Mouse (Mus musculus) A20 (cell line): Measurements from ENCODE around the gene Atp9a.

Experiments
- DNase-seq: peaks from one replicate; pipeline ENCODE4 v3.0.0-alpha.2; 2011; ENCODE audit warnings: low read depth, low spot score

The Atp9a gene

GRCm38 (mm10) chr2:168683520-168684150 lies 58.6 kb downstream of the Atp9a start:
- peak; percentile 48 for DNase-seq

DNA sequence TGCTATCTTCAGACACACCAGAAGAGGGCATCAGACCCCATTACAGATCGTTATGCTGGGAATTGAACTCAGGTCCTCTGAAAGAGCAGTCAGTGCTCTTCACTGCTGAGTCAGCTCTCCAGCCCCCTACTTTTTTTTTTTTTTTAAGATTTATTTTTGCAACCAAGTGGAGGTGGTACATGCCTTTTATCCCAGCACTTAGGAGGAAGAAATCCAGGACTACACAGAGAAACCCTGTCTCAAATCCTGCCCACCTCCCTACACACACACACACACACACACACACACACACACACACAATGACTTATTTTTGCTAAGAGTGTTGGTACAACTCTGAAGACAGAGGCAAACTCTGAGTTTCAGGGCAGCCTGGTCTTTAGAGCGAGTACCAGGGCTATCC lies 59.5 kb downstream of the Atp9a start:
- DNase-seq = no peak

DNA sequence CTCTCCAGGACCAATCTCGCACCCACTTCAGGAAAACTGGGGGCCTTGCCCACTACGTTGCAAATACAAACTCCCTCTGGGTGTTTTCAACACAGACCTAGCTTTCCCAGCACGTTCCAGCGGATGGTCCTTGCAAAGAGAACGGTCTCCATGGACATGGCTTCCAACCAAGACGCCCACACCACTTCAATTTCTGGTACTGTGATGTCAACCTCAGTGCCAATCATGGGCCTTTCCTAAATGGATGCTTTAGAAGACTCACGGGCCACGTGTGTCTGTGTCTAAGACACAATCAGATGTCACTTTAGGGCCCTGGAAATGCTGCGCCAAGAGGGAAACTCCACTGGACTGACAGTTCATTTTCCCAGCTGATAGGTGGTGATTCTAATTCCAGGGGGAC lies 60.7 kb downstream of the Atp9a start:
- no peak for DNase-seq

GRCm38 (mm10) chr2:168679381-168680199 lies 62.6 kb downstream of the Atp9a start:
- no peak for DNase-seq

DNA sequence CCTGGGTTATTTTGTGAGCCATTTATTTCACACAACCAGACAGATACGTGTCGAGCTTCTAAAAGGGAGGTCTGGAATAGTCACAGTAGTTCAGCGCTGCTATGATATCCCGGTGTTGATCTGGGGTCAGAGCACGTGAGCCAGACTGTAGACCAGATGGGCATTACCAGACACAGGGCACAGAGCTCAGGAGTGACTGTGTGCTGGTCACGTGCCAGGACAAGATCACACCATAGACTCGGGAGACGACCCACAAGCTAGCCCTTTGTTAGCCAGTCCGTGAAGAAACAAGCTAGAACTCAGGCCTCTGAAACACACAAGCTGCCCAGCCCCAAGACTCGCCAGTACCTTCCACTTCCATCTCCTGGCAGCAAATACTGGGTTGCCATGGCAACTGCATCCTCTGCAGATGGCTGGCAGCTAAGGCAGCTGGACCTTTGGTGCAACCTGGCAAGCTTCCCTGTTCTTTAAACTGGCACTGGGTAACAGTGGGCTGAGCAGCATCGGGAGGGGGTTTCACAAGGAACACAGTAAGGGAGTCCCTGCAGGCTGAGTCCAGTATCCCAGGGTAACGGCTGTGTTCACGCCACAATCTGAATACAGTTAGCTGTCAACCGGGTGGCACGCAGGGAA lies 63.4 kb downstream of the Atp9a start:
- no peak for DNase-seq

DNA sequence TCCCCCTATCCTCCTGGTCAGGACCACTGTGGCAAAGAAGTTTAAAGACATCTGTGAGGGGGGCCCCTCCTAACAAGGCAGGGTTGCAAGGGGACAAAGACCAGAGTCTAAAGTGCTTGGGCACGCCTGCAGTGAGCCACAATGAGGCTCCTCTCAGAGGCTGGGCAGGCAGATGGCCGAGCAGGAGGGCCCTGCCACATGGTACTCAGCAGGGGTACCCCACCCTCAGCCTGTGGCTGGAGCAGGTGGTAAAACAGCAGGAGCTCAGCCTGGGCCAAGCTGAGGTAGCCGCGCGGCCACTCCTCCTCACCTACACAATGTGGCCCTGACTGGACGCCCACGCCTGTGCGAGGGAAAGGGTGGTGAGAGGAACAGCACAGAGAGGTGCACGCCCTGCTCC lies 64.6 kb downstream of the Atp9a start:
- no peak for DNase-seq

DNA sequence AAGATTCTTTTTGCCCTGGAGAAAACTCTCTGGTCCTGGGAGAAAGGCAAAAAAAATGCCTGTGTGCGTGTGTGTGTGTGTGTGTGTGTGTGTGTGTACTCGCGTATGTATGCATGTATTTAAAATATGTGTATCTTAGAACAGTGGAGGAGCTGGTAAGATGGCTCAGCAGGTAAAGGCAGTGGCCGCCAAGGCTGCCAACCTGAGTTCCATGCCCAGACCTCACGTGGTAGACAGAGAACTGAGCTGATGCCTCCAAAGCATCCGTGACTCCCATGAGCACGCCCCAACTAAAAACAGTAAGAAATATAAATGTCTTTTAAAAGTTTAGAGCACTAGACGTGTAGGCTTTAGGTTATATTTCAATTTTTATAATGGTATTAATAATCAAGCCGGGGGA lies 70.5 kb downstream of the Atp9a start:
- no peak for DNase-seq

- no peak for DNase-seq
Observed at GRCm38 (mm10) chr2:168670241-168670640, 72.0 kb downstream of the Atp9a start.

- no peak for DNase-seq
Observed at GRCm38 (mm10) chr2:168669762-168670161, 72.4 kb downstream of the Atp9a start.

DNA sequence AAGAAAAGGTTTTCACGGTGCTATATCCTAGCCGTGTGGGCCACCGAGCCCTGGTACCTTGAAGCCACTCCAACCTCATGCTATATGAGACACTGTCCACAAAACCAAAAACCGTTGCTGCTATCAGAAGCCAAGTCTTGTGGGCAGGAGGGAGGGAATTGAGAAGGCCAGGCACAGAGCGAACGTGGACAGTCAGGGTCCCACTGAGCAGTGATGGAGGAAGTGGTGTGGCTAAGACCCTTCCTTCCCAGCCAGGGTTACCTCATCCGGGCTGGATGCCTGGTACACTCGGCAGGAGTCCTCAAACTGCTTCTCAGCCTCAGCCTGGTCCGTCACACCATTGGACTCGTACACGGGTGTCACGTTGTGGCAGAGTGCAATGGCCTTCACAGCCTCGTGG lies 74.5 kb downstream of the Atp9a start:
- no peak for DNase-seq

DNA sequence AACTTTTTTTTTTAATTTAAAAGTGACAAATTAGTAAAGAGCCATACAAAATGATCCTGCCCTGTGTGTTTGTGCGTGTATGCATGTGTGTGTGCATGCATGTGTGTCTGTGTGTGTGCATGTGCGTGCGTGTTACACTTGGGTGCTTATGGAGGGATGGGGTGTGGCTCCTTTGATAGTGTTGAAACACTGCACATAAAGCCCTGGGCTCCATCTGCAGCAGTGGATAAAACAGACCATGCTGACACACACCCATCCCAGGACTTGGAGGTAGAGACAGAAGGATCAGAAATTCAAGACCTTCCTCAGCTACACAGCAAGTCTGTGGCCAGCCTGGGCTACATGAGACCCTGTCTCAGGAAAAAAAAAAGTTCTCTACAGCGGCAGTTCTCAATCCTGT lies 76.5 kb downstream of the Atp9a start:
- no peak for DNase-seq

DNA sequence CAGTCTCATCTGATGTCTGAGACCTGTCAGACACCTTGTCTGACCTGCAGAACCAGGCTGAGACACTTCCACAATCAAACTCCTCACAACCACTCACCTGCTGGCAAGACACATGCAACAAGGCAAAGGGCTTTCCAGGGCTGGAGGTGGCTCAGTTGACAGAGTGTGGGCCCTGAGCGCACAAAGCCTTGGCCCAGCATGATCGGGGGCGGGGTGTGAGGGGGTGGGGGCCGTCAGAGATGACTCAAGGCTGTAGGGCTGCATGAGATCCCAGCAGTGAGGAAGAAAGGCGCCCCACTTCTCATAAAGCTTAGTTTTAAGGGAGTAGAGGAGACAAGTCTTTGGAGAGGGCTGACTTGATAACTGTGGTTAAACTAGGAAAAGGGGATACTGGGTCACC lies 78.5 kb downstream of the Atp9a start:
- DNase-seq = no peak

- DNase-seq = no peak
Observed at GRCm38 (mm10) chr2:168663216-168663615, 79.0 kb downstream of the Atp9a start.

GRCm38 (mm10) chr2:168661802-168662201 lies 80.4 kb downstream of the Atp9a start:
- DNase-seq = no peak

DNA sequence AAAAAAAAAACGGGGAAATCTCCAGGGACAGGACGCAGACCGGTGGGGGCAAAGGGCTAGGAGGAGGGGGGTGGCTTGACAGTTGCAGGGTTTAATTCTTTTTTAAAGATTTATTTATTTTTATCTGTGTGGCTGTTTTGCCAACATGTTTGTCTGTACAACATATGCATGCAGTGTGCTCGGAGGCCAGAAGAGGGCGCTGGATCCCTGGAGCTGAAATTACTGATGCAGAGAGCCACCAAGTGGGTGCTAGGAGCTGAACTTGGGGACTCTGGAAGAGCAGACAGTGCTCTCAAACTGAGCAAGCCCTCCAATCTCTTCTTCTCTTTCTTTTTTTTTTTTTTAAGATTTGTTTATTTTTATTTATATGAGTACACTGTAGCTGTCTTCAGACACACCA lies 81.9 kb downstream of the Atp9a start:
- peak; percentile 43 for DNase-seq

GRCm38 (mm10) chr2:168658551-168658950 lies 83.7 kb downstream of the Atp9a start:
- DNase-seq = no peak

DNA sequence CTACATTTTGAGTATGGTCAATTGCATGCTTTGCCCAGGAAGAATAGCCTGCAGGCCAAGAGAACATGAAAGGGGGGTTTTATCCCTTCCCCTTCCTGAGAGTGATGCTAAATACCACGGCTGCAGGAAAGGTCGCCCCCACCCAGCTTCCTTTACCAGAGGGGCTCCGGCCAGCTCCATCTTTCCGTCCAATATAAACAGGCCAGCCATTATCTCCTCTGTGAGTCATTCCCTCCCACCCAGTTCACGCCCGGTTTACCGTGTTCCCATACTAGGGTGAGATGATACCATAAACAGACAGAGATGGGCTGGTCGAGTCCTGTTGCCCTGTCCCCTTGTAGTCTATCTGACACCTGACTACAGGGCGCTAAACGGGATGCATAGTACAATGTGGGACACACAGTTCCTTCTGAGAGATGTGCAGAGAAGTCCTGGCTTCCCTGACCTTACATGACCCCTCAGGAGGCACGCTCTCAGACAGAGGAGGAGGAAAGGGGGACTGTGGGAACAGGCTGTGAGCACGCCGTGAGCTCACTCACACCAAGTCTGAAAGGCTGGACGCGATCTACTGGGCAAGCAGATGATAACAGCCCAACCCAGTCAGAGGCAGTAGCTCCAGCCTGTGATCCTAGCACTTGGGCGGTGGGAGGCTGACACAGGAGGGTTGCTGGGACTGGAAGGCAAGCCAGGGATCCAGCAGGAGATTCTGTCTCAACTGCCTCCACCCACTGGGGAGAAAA lies 85.5 kb downstream of the Atp9a start:
- DNase-seq = no peak

- DNase-seq = peak; percentile 5
Observed at GRCm38 (mm10) chr2:168654983-168655669, 87.1 kb downstream of the Atp9a start.

DNA sequence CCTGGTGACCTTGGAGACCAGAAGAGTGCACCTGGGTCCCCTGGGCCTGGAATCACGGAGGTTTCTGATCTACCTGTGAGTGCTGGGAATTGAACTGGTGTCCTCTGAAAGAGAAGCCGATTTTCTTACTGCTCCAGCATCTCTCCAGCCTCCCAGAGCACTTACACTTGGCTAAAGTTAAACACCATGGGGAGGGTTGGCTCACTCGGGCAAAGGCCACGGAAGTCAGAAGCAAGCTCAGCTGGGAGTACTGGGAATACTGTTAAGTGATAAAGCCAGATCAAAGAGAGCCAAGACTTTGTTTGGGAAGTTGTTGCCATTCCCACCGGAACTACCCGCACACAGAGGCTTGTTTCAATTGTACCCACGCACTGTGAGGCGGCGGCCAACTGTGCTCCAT lies 87.7 kb downstream of the Atp9a start:
- no peak for DNase-seq

GRCm38 (mm10) chr2:168651757-168652156 lies 90.5 kb downstream of the Atp9a start:
- DNase-seq = peak; percentile 53

DNA sequence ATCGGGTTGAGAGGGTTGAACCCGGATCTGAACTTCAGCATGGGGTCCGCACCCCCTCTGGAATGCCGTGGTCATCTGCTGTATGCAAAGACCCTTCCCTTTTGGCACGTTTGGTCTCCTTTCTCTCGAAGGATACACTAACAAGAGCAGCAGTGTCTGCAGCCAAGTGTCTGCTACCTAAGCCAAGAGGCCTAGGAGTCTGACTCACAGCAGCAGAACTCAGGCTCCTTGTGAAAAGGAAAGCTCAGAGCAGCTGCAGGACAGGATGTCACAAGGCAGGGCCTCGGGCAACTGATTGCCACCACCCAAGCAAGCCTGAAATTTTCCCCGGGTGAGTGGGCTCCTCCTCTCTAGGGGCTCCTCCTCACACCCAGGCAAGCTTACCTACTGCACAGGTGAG lies 94.0 kb downstream of the Atp9a start:
- DNase-seq = no peak

GRCm38 (mm10) chr2:168644855-168645254 lies 97.4 kb downstream of the Atp9a start:
- no peak for DNase-seq
